Mouse (Mus musculus): Measurements from ENCODE around the gene Fkbp15.

DNA sequence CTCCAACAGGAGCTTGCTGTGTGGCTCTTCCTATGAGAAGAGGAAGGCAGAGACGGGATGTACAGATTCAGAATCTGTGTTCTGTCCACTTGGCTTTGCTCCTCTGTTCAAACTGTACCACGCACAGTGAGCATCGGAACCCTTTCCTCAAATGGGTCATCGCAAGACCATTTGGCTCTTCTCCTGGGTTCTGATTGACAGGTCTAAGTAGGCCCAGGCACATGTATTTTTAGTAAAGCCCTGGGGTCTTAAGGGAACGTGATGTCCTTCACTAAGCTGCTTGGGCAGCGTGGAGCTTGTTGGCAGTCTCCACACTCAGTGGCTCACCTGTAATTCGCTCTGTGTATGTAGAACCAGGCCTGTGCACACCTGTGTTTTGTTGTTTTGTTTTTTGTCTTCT is 71.1 kb downstream of the Fkbp15 start:
- no peak for TF ChIP-seq CTCF (IDR thresholded peaks at IDR 0.05; ENCODE audit: low read depth, low read length)
- TF ChIP-seq POLR2A (IDR thresholded peaks at IDR 0.05; ENCODE audit: extremely low read depth, insufficient read depth, low read length) = no peak
